Mouse (Mus musculus) megakaryocyte, adult 5-6 weeks (primary cell): Measurements from ENCODE around the gene Gm11127. TPM values are rescaled to one million over a fixed set of nuclear protein-coding genes. Genes with fewer than 3 reads are reported as not detected.
"Not testable (repeated sequence)": the region's sequence is repeated elsewhere in the genome, so short reads cannot be mapped to it uniquely, and the experiment has no call there.

Source experiments
- ATAC-seq: 2 replicates; pipeline ENCODE4 v1.8.0; 2016; ENCODE audit warnings: mild to moderate bottlenecking, inconsistent platforms; ENCODE audit not compliant: poor library complexity, severe bottlenecking
- total RNA-seq, 2 experiments: library from RNA; stranded (forward) in 1 of 2; stranded (reverse) in 1 of 2; fragments of 153-499, 151-499 nt in 1 of 2; fragments of 221-1000, 200-1000 nt in 1 of 2; gene quantifications; 2 replicates each; pipeline versions ENCODE4 v1.2.3 to v1.2.4; 2015 to 2017

Gm11127 gene
- total RNA-seq (2015), result not detected in 2 replicates
- total RNA-seq (2017), result not detected in 2 replicates

GRCm38 (mm10) chr17:36058362-36058761 lies at the start of gene Gm11127:
Gene Gm11127 (minus strand): TSS chr17:36058371.
- not testable (repeated sequence) for ATAC-seq

- not testable (repeated sequence) for ATAC-seq
These were observed 43.9 kb upstream of the Gm11127 start for GRCm38 (mm10) chr17:36102091-36102490.

DNA sequence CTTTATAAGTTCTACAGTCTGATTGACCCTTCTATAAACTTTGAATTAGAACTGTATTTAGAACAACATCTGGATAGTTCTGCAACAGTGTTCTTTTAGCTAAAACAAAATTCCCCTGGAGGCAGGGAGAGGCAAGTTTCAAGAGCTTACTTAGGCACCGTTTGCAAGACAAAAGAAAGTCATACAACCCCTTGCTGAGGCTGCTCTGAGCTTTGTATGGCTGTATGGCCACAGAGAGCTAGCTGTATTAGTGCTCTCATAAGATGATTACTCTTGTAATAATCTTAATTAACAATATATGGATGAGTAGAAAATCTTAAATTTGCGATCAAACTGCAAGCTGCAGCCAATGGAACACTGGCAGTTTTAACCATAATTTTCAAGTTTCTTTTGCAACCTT lies 41.4 kb upstream of the Gm11127 start:
- not testable (repeated sequence) for ATAC-seq

DNA sequence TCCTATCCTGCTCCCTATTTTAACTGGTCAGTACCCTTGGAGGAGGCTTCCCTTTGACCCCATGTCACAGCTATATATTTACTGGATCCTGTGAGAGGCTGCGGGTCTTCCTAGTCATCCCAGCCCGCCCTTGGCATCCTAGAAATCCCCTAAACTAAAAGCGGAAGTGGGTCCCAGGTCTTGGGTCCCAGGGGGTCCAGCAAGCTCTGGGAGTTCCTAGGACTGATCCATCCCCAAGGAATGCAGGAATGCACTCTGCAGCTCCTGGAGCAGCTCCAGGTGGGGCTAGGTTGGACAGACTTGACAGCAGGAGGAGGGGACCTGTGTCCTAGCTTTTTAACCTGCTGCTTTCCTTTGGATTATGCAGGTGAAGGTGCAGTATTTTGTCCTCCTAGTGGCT lies 35.8 kb upstream of the Gm11127 start:
- no peak for ATAC-seq

DNA sequence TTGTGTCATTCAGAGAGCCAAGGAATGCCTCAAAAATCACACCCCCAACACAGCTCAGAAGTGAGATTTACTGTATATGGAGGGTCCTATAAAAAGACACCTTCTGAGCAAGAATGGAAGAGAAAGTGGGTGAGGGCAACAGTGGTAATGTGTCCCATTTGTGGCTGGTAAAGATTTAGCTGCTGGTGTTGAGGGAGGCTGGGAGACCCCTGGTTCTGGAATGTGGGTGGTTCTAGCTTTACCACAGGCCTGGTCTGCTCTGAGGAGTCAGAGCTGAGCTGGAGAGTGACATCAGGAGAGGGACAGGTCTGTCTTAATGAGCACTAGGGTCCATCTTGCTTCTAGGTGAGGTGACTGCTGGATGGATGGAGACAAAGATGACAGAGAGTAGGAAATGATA lies 34.3 kb upstream of the Gm11127 start:
- ATAC-seq, result not testable (repeated sequence)

DNA sequence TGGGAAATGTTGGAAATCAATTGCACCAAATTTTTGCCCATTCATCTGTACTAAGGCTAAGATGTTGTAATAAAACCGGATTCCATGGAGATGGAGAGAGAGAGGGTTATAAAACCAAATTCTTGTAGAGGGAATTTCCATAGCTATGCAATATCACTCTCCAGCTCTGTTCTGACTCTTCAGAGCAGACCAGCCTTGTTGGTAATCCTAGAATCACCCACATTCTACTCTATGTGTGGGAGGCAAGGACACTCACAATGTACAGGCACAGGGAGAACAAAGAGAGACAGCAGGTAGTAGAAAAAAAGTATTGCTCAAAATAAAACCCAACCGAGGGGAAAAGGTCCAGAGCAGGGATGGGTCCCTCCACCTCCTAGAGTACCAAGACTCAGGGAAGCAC lies 33.8 kb upstream of the Gm11127 start:
- not testable (repeated sequence) for ATAC-seq

GRCm38 (mm10) chr17:36085976-36086375 lies 27.8 kb upstream of the Gm11127 start:
- ATAC-seq, result not testable (repeated sequence)

DNA sequence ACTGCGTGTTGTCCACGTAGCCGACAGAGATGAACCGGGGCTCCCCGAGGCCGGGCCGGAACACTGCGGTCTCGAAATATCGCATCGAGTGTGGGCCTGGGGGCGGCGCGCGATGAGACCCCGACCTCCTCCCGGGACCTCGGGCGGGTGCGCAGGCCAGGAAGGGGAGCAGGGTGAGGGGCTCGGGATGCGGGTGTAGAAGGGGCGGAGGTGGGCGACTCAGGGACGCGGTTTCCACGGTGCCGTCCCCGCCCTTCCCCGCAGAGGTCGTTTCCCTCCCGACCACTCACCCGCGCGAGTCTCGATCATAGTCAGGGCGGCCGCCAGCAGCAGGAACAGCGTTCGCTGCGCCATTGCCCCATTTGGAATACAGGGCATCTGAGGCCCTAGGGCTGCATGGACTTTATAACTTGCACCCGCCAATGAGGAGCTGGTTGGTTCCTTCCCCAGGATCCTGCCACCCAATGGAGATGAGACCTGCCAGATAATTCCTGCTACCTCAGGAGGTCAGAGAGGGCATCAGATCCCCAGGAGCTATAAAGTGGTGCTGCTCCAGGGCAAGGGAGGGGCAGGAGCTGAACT lies 25.8 kb upstream of the Gm11127 start:
- peak; percentile 41 for ATAC-seq

DNA sequence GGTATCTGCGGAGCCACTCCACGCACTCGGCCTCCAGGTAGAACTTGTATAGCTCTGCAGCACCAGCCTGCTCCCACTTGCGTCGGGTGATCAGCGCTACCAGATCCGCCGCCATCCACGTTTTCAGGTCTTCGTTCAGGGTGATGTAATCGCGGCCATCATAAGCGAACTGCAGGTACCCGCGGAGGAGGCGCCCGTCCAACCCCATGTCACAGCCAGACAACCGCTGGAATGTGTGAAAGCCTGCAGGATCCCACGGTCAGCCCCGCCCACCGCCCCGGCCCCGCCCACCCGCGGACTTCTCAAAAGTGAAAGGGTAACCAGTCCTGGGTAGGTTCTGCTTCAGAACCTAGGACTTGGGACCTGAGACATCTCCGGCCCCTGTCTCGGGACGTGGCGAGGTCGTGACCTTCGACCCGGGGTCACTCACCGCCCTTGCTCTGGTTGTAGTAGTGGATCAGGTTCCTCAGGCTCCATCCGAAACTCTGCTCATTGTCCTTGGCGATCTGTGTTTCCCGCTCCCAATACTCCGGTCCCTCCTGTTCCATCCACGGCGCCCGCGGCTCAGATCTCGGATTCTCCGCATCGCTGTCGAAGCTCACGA lies 25.2 kb upstream of the Gm11127 start:
- peak; percentile 85 for ATAC-seq

DNA sequence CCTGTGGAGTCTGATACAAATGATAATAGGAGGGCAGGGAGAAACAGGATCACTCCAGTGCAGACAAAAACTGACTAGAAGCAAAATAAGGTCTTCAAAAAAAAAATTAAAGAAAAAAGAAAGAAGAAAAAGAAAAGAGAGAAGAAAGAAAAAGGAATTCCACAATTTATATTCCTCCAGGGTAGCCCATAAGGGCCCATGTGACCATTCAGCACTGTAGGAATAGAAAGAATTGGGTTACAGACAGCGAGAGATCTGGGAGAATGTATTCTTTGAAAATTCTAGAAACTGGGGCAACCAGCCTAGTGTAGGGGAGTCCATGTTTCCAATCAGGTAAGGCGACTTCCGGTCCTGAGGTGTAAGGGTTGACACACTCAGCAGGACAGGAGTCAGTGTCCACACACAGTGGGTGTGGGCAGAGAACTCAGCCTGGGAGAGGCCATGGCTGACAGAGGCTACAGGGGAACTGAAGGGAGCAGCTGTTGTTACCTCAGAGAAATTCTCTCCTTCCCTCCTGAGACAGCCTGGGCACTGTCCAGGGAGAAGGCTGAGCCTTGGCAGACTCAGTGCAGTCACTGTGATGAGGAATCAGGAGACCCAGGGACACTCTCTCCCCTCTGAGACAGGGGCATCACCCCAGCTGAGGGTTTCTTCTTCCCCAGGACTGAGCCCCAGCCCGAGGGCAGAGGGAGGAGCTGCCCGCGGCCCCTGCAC lies 24.5 kb upstream of the Gm11127 start:
- not testable (repeated sequence) for ATAC-seq

DNA sequence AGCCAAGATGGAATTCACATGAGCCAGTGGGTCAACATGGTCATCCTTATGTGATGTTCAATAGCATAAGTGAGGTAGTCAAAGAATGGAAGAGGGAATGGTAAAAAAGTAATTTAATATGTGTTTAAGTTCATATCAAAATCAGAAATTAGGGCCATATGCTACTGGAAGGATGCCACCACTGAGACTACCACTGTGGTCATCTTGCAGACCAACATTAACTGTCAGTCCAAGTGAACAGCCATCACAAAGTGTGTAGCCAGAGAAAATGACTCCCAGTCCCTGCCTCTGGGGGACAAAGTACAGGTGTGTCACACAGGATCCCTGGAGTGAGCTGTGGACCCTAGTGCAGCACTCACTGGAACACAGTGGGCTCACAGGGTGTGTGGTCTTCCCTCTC lies 23.7 kb upstream of the Gm11127 start:
- not testable (repeated sequence) for ATAC-seq

DNA sequence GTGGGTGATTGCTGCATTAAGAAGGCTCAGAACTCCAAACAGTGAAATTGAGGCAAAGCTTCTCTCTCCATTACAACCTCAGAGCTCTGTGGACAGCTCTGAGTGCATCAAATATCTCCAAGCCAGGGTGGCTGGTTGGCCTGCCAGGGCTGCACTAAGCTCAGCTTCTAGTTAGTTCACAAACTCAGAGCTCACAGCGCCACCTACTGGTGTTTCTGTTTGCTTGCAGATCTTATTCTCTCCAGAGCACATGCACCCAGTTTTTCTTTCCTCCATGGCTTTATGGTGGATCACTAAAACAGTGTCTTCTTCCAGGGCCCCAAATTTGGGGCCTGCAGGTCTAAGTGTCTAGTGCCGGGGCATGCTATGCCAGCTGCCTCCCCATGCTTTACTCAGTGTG lies 2.7 kb upstream of the Gm11127 start:
- ATAC-seq, result peak; percentile 84

DNA sequence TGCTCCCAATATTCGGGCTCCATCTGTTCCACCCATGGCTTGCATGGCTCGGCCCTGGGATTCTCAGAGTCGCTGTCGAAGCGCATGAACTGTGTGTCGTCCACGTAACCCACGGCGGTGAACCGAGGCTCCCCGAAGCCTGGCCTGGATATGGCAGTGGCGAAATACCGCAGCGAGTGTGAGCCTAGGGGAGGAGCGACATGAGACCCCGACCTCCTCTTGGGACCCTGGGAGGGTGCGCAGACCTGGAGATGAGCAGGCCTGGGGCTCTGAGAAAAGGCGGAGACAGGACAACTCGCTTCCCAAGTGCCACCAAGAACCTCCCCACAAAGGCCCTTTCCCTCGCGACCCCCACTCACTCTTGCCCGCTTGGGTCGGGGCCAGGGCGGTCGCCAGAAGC lies 244 bp downstream of the Gm11127 start:
- ATAC-seq, result not testable (repeated sequence)

DNA sequence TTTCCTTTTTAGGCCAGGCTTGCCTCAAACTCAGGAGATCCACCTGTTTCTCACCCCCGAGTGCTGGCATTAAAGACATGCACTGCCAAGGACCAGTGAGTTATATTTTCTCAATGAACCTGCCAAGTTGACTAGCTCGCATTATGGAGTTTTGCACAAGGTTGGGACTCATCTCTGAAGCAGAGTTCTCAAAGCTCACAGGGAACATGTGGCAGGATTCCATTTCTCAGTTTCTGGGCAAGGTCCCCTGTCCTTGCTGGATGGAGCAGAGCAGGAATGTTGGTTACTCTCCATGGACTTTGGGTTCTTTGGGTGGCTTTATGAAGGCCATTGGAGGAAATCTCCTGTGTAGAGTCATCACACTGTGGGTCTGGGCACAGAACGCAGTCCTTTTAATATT lies 14.9 kb downstream of the Gm11127 start:
- ATAC-seq, result no peak

GRCm38 (mm10) chr17:36042610-36043169 lies 15.5 kb downstream of the Gm11127 start, which contains the start of the genes H2-T22 and Gm6034:
Gene H2-T22 (minus strand): TSS chr17:36042747.
Gene Gm6034 (plus strand): TSS chr17:36042961.
- peak; percentile 94 for ATAC-seq

DNA sequence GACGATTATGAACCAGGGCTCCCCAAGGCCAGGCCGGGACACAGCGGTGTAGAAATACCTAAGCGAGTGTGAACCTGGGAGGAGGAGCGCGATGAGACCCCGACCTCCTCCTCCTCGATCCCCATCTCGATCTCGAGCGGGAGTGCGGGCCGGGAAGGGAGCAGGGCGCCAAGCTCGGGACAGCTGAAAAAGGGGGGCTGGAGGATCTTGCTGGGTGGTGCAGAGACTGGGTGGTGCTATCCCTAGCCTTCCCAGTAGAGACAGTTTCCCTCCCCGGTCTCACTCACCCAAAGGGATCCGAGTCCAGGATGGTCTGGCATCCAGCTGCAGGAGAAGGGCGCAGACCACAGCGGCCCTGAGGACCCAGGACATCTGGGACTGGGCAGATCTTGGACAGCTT lies 16.1 kb downstream of the Gm11127 start:
- ATAC-seq, result peak; percentile 35

DNA sequence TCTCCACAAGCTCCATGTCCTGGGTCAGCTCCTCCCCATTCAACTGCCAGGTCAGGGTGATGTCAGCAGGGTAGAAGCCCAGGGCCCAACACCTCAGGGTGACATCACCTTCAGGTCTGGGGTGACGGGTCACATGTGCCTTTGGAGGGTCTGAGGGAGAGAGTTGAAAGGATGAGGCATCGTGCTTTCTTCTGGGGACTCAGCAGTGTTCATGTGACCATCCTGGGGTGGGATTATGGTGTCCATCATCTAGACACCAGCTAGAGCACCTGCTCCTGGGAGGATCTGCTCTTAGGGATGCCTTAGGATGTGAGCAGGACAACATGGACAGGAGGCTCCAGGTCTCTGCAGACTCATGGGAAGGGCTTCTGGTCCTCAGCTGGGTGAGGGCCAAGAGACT lies 17.6 kb downstream of the Gm11127 start:
- ATAC-seq, result not testable (repeated sequence)

DNA sequence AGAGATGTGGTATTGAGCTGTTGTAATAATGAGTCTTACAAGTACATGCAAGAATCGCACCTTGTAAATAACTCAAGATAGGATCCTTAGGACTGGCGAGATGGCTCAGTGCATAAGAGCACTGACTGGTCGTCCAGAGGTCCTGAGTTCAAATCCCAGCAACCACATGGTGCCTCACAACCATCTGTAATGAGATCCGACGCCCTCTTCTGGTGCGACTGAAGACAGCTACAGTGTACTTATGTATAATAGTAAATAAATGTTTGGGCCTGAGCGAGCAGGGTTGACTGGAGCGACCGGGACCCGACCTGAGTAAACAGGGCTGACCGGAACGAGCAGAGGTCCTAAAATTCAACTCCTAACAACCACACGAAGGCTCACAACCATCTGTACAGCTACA lies 22.0 kb downstream of the Gm11127 start:
- ATAC-seq, result not testable (repeated sequence)

DNA sequence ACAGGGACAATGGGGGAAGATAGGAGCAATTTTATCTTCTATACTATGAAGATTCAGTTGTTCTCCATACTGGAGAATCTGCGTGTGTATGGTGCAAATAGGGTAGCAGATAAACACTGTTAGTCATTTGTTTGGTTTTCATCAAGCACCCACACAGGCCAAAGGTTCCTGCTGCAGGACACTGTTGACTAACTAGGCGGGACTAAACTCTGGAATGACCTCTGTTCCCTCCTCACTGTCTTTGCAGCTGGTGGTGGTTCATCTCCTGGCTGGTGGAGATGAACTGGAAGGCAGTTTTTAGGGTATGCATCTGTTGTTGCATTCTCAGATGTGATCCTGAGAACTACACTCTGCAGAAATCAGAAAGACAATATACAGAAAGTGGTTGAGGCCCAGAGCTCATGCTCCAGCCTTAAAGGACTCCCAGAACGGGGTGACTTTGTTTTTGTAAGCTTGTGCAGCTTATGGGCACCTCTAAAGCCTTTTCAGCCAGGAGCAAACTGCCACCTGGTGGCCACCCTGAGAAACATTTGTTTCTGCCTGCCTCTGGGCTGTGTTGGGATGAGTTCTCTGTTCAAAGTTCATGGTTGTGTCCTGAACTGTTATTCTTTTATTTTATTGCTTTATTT lies 23.0 kb downstream of the Gm11127 start:
- peak; percentile 69 for ATAC-seq

DNA sequence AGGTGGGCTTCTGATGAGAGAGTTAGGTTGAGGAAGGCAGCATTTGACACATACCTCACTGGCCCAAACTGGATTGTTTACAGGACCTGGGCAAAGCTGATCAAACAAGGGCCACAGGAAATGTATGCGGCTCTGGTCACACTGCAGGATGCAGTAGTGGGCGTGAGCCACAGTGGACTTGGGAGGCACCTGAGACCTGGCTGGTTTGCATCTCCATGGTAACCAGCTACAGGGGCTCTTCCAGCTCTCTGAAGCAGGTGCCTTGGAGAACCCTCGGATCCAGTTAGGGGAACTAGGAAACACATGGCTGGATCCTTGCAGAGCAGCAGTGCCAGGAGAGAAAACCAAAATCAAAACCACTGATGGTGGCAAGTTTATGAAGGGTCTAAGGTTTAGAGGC lies 23.6 kb downstream of the Gm11127 start:
- ATAC-seq, result not testable (repeated sequence)

- ATAC-seq, result peak; percentile 86
These were observed 25.8 kb downstream of the Gm11127 start, which contains the start of gene H2-T23 for GRCm38 (mm10) chr17:36032351-36032875. Gene H2-T23 (minus strand): TSS chr17:36032855.
